Comparison of ENCODE assay signal across 8 mouse cellular contexts in genomic region chr11:88164213-88164723, GRCm38 (mm10). TPM values are rescaled to one million over a fixed set of nuclear protein-coding genes. Genes with fewer than 3 reads are reported as not detected.
A peak's percentile ranks its signal among the peaks of the same experiment; 100 is the strongest.
DNase-seq lines count a peak whose midpoint lies in the region; ATAC-seq and TF ChIP-seq lines count a peak whose summit lies in the region.
"Had no signal": no experiment of that assay in that cellular context is flagged by ENCODE, and none has a peak within 500 bp of the region (broad histone marks: within the 10 kb centered on the region; RNA-seq: fewer than 3 reads in every experiment).

No protein-coding gene starts in this region.

- no peak for TF ChIP-seq POLR2A in myocyte (IDR thresholded peaks at IDR 0.05; ENCODE audit: insufficient read length, low read depth)

- H3K27me3 ChIP-seq in embryonic facial prominence, embryonic 15.5 days = no peaks in the 10 kb centered on the region
- no peaks in the 10 kb centered on the region for H3K27me3 ChIP-seq in myocyte (ENCODE audit: control insufficient read depth, insufficient read depth, insufficient read length)

- peaks cover 62% of the 10 kb centered on the region for H3K4me1 ChIP-seq in embryonic facial prominence, embryonic 15.5 days

- H3K36me3 ChIP-seq in embryonic facial prominence, embryonic 15.5 days = no peaks in the 10 kb centered on the region
- H3K36me3 ChIP-seq in myocyte (ENCODE audit: control insufficient read depth, insufficient read depth) = no peaks in the 10 kb centered on the region

- TF ChIP-seq CTCF in layer of hippocampus, adult 2 months (conservative IDR thresholded peaks at IDR 0.05) = no peak

- peak overlapping the region; percentile 64 for H3K27ac ChIP-seq in layer of hippocampus, adult 2 months
- H3K27ac ChIP-seq in embryonic facial prominence, embryonic 15.5 days (replicated peaks) = peak overlapping the region; percentile 88
- H3K27ac ChIP-seq: macrophage had no signal

- peaks cover 14% of the 10 kb centered on the region for H3K79me2 ChIP-seq in myocyte (ENCODE audit: control insufficient read depth, insufficient read depth)

- H3ac ChIP-seq in myocyte (ENCODE audit: control insufficient read depth, insufficient read length) = no peak overlapping the region

- ATAC-seq in embryonic facial prominence, embryonic 15.5 days (ENCODE audit: insufficient number of reproducible peaks, low FRiP score, low TSS enrichment, low read depth) = no peak

- no peak for DNase-seq in layer of hippocampus, adult 2 months (ENCODE audit: low spot score in 2 of 2)
- DNase-seq in layer of hippocampus, adult 11-12 months (ENCODE audit: low spot score) = no peak
- peak; percentile 25 for DNase-seq in T-cell, adult 2 months (ENCODE audit: low spot score)
- no peak for DNase-seq in cerebellum, postnatal 4 days (ENCODE audit: low spot score in 2 of 2)
- DNase-seq in embryo, embryonic 11 days = no peak

- H3K9me3 ChIP-seq in embryonic facial prominence, embryonic 15.5 days (replicated peaks) = no peaks in the 10 kb centered on the region

- H3K4me3 ChIP-seq in layer of hippocampus, adult 2 months = no peak overlapping the region
- H3K4me3 ChIP-seq in embryonic facial prominence, embryonic 15.5 days (replicated peaks) = no peak overlapping the region
- H3K4me3 ChIP-seq in myocyte = no peak overlapping the region

- H3K4me2 ChIP-seq in embryonic facial prominence, embryonic 15.5 days (replicated peaks) = no peak overlapping the region
- peak overlapping the region; percentile 73 for H3K4me2 ChIP-seq in myocyte (ENCODE audit: low read depth)

- WGBS in embryonic facial prominence, embryonic 15.5 days = 69% methylated on average over 7 of the region's 7 CpGs

- H3K9ac ChIP-seq in embryonic facial prominence, embryonic 15.5 days = no peak overlapping the region

TF ChIP-seq in myocyte, 11 proteins besides CTCF, POLR2A, EP300 and RAD21:
- TF ChIP-seq E2F4 (IDR thresholded peaks at IDR 0.05; ENCODE audit: insufficient read depth) = no peak
- TF ChIP-seq TCF12 (IDR thresholded peaks at IDR 0.05; ENCODE audit: insufficient read depth, poor library complexity, severe bottlenecking) = no peak
- TF ChIP-seq MYOG (IDR thresholded peaks at IDR 0.05; ENCODE audit: control insufficient read depth in 1 of 3, insufficient read depth in 1 of 3, insufficient read length in 2 of 3, low read depth in 2 of 3) = peak in 1 of 3 experiments; percentile 66
- no peak for TF ChIP-seq REST (IDR thresholded peaks at IDR 0.05; ENCODE audit: insufficient read depth, insufficient read length)
- peak in 1 of 3 experiments; percentile 43 for TF ChIP-seq MYOD1 (IDR thresholded peaks at IDR 0.05; ENCODE audit: control insufficient read depth in 1 of 3, insufficient read length in 2 of 3, low read depth in 2 of 3)
- peak; percentile 42; the same call in 1 of the 2 replicates for TF ChIP-seq CEBPB (IDR thresholded peaks at IDR 0.05; ENCODE audit: insufficient read depth, poor library complexity, severe bottlenecking)
- no peak for TF ChIP-seq POLR2AphosphoS2 (IDR thresholded peaks at IDR 0.05; ENCODE audit: insufficient read length, low read depth)
- no peak for TF ChIP-seq USF1 (IDR thresholded peaks at IDR 0.05; ENCODE audit: low read depth)

RNA-seq across cellular contexts. Expression of gene Mrps23, which starts 39.9 kb away (rescaled TPM):
- 10 to 100 TPM; 64.9 to 65.6 TPM for total RNA-seq in layer of hippocampus, adult 2 months (2021)
- 58.4 and 61.6 TPM in 2 replicates for polyA plus RNA-seq in embryonic facial prominence, embryonic 15.5 days (2015; fragmentation: Nextera tagmentation; extraction: Ambion mirVana)
- polyA plus RNA-seq in myocyte (2012; fragmentation: generic; extraction: Trizol) = 319 TPM
